Mouse (Mus musculus) cerebellum, adult 11-12 months (tissue): ENCODE results near the gene Tmem260.

Source experiments
- DNase-seq: peaks from one replicate; pipeline ENCODE4 v3.0.0; 2022

Gene Tmem260

DNA sequence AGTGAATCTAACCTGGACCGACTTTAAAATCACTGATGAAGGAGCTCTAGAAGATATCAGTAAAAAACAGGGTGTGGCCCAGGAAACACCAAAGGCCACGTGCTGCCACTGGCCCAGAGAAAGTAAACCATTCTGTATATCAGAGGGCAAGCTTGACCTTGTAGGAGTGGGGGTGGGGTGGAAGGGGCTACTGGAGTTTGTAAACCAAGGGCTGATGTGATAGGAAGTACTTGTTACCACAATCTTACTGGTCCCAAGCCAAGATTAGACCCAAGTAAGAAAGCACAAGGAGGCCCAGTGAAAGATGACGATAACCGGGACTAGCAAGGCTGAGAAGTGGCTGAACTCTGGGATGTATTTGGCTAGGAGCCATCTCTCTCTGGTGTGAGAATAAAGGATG lies 113.1 kb downstream of the Tmem260 start:
- DNase-seq = no peak

DNA sequence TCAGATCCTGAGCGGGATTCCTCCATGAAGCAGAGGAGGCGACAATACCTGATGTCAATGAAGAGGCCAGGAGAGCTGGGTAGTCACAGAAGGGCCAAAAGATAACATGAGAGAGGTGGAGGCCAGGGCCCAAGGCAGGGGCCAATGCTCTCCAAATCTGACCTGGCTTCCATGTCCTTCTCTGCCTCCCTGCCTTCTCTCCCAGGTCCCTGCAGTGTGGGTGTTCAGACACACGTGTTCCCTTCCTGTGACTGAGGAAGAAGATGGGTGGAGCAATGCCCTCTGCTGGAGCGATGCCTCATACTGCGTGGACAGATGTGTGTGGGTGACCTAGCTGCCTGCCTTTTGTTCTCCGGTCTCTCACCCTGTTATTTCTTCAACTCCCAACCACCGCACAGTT lies 113.8 kb downstream of the Tmem260 start:
- DNase-seq = no peak

DNA sequence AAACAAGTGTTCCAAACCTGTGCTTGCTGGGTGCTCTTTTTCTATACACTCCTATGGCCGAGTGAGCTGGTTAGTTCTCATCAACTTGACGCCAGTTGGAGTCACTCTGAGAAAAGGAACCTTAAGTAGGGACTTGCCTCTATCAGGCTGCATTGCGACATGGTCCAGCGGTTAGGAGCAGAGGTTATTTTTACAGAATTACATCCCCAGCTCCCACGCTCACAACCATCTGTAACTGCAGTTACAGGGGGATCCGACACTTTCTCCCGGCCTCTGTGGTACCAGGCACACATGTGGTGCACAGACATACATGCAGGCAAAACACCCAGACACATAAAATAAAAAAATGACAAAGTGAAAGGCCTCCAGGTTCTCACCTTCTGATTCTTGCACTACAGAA lies 120.7 kb downstream of the Tmem260 start:
- DNase-seq = no peak
